Mouse (Mus musculus) lung, embryonic 15.5 days (tissue): ENCODE results near the gene Plekho2. TPM values are rescaled to one million over a fixed set of nuclear protein-coding genes. Genes with fewer than 3 reads are reported as not detected.

Source experiments
- ATAC-seq: fragments of 200-750 bp; cut with Nextera tagmentation; 2 replicates; pipeline ENCODE4 v1.8.0; 2017; ENCODE audit warnings: moderate number of reproducible peaks, borderline replicate concordance; ENCODE audit not compliant: low FRiP score, low TSS enrichment; ENCODE audit errors: extremely low read depth
- H3K27ac ChIP-seq: fragments of 300-500 bp; sonication (generic); 2 replicates; pipeline ENCODE4 v1.5.1; 2015; ENCODE audit warnings: moderate library complexity, mild to moderate bottlenecking, inconsistent platforms
- H3K27me3 ChIP-seq: fragments of 300-500 bp; sonication (generic); 2 replicates; pipeline ENCODE4 v1.6.1; 2015; ENCODE audit warnings: inconsistent platforms
- H3K36me3 ChIP-seq: fragments of 300-500 bp; sonication (generic); 2 replicates; pipeline ENCODE4 v1.6.1; 2015; ENCODE audit warnings: inconsistent platforms
- H3K4me1 ChIP-seq: fragments of 300-500 bp; sonication (generic); 2 replicates; pipeline ENCODE4 v1.6.1; 2015; ENCODE audit warnings: inconsistent platforms
- H3K4me2 ChIP-seq: fragments of 300-500 bp; sonication (generic); 2 replicates; pipeline ENCODE4 v1.6.1; 2015; ENCODE audit warnings: inconsistent platforms, mild to moderate bottlenecking, moderate library complexity
- H3K4me3 ChIP-seq: fragments of 300-500 bp; sonication (generic); 2 replicates; pipeline ENCODE4 v1.5.1; 2015; ENCODE audit warnings: mild to moderate bottlenecking, inconsistent platforms
- H3K9ac ChIP-seq: fragments of 300-500 bp; sonication (generic); 2 replicates; pipeline ENCODE4 v1.6.1; 2015; ENCODE audit warnings: inconsistent platforms
- H3K9me3 ChIP-seq: fragments of 300-500 bp; sonication (generic); 2 replicates; pipeline ENCODE4 v1.6.1; 2016; ENCODE audit warnings: inconsistent platforms
- WGBS: fragments of 180-500 bp; shearing (Covaris S2); methylation state at CpG from one replicate; pipeline ENCODE4 v1.1.7; 2015; 5-methylcytosine and 5-hydroxymethylcytosine counted together
- polyA plus RNA-seq: library from polyadenylated mRNA; unstranded; fragments of >200 nt; fragmentation: Nextera tagmentation; extraction: Ambion mirVana; gene quantifications from 2 replicates; pipeline ENCODE4 v1.2.1, GENCODE M21; 2015

Gene Plekho2
- polyA plus RNA-seq, 1 experiment from 2014 or later = 21.7 TPM

- no peak for ATAC-seq
- Histone ChIP-seq H3K36me3 (0 out of 2 replicates have a peak, but pooled peaks cover 5% of the 10 kb centered on the region), H3K27me3 (no peaks in the 10 kb centered on the region), H3K9me3 (no peaks in the 10 kb centered on the region), H3K4me2 (no peak overlapping the region), H3K9ac (no peak overlapping the region), H3K27ac (no peak overlapping the region), H3K4me1 (peaks cover 59% of the 10 kb centered on the region), H3K4me3 (no peak overlapping the region)
- 75% methylated on average over 5 of the region's 5 CpGs for WGBS
Measured at GRCm38 (mm10) chr9:65549643-65550042, 30.2 kb downstream of the Plekho2 start.

- H3K9me3 ChIP-seq = no peaks in the 10 kb centered on the region
- no peak overlapping the region for H3K4me3 ChIP-seq
- no peak for ATAC-seq
- WGBS = 80% methylated on average over 3 of the region's 3 CpGs
- H3K4me1 ChIP-seq = peaks cover 55% of the 10 kb centered on the region
- no peak overlapping the region for H3K4me2 ChIP-seq
- H3K27ac ChIP-seq = no peak overlapping the region
- H3K27me3 ChIP-seq = no peaks in the 10 kb centered on the region
- H3K36me3 ChIP-seq = 0 out of 2 replicates have a peak, but pooled peaks cover 2% of the 10 kb centered on the region
- no peak overlapping the region for H3K9ac ChIP-seq
Measured at GRCm38 (mm10) chr9:65549139-65549538, 30.7 kb downstream of the Plekho2 start.

GRCm38 (mm10) chr9:65548311-65548710 lies 31.5 kb downstream of the Plekho2 start:
- ATAC-seq = no peak
- Histone ChIP-seq H3K4me1 (peaks cover 55% of the 10 kb centered on the region), H3K27ac (no peak overlapping the region), H3K36me3 (no peaks in the 10 kb centered on the region), H3K4me2 (no peak overlapping the region), H3K27me3 (no peaks in the 10 kb centered on the region), H3K4me3 (no peak overlapping the region), H3K9me3 (no peaks in the 10 kb centered on the region), H3K9ac (no peak overlapping the region)
- 62% methylated on average over 8 of the region's 8 CpGs for WGBS

DNA sequence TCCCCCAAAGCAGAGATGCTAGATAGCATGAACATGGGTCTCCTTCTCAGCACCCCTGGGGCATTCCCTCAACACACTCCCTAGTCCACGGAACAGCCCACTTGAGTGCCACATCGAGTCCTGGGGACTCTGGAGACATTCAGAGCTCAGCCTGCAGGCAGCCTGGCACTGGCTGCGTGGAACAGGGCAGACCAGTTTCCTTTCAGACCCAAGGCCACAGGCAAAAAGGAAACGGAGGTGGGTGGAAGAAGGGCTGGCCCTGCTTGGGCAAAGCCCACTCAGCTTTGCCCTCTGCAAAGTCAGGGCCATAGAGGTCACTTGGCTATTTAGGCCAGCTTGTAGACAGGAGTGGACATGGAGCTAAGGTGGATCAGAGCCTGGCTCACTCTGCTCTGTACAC lies 32.0 kb downstream of the Plekho2 start:
- Histone ChIP-seq H3K4me2 (no peak overlapping the region), H3K9ac (no peak overlapping the region), H3K36me3 (no peaks in the 10 kb centered on the region), H3K9me3 (no peaks in the 10 kb centered on the region), H3K4me3 (no peak overlapping the region), H3K27me3 (no peaks in the 10 kb centered on the region), H3K27ac (peak overlapping the region; percentile 54; the same call in 1 of the 2 replicates), H3K4me1 (peaks cover 55% of the 10 kb centered on the region)
- 54% methylated on average over 4 of the region's 4 CpGs for WGBS
- ATAC-seq = no peak

DNA sequence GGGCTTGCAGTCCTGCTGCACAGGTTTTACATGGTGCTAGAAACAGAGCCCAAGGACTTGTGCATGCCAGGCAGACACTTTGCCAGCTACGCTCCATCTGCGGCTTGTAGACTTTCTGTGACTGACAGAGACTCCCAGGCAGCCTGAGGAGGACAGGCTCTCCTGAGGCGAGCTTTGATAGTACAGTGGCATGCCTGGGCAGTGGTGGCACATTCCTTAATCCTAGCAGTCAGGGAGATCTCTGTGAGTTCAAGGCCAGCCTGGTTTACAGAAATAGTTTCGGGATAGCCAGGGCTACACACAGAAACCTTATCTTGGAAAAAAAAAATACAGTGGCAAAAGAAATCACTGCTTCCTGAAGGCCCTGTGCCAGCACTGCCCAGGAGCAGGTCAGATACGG lies 32.7 kb downstream of the Plekho2 start:
- Histone ChIP-seq H3K27ac (0 out of 2 replicates have a peak overlapping the region, but pooled peaks have one; percentile 14), H3K4me1 (peaks cover 55% of the 10 kb centered on the region)
- 70% methylated on average over 5 of the region's 5 CpGs for WGBS

DNA sequence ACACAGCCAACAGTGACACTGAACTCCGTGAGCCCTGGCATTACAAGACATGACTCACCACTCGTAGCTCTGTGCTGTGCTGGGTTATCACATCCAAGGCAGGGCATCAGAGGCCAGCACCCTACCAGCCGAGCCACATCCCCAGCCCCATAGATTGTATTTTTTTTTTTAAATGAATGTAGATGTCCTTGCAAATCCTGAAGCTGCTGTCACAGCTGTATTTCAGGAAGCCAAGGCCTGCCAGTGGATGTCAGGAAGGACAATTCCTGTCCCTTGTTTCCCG lies 33.5 kb downstream of the Plekho2 start:
- peak overlapping the region; percentile 59; the same call in 1 of the 2 replicates for H3K27ac ChIP-seq
- WGBS = 43% methylated on average over 4 of the region's 4 CpGs

More for the DNA sequence above, 32.7 kb downstream of the Plekho2 start:
- ATAC-seq = no peak
- no peaks in the 10 kb centered on the region for H3K27me3 ChIP-seq
- no peak overlapping the region for H3K4me3 ChIP-seq
- no peaks in the 10 kb centered on the region for H3K36me3 ChIP-seq
- no peak overlapping the region for H3K9ac ChIP-seq
- H3K9me3 ChIP-seq = no peaks in the 10 kb centered on the region
- H3K4me2 ChIP-seq = no peak overlapping the region

GRCm38 (mm10) chr9:65545635-65546412 lies 34.0 kb downstream of the Plekho2 start:
- WGBS = 66% methylated on average over 10 of the region's 10 CpGs
- Histone ChIP-seq H3K4me3 (no peak overlapping the region), H3K9ac (no peak overlapping the region), H3K9me3 (no peaks in the 10 kb centered on the region), H3K27me3 (no peaks in the 10 kb centered on the region), H3K27ac (peak overlapping the region; percentile 59), H3K36me3 (no peaks in the 10 kb centered on the region), H3K4me1 (peaks cover 54% of the 10 kb centered on the region), H3K4me2 (no peak overlapping the region)
- no peak for ATAC-seq

More for the DNA sequence above, 33.5 kb downstream of the Plekho2 start:
- H3K4me3 ChIP-seq = no peak overlapping the region
- no peaks in the 10 kb centered on the region for H3K27me3 ChIP-seq
- H3K4me1 ChIP-seq = peaks cover 58% of the 10 kb centered on the region
- H3K9me3 ChIP-seq = no peaks in the 10 kb centered on the region
- no peak for ATAC-seq
- no peaks in the 10 kb centered on the region for H3K36me3 ChIP-seq
- no peak overlapping the region for H3K9ac ChIP-seq
- H3K4me2 ChIP-seq = no peak overlapping the region

GRCm38 (mm10) chr9:65542111-65542524 lies 37.7 kb downstream of the Plekho2 start:
- Histone ChIP-seq H3K4me1 (peaks cover 27% of the 10 kb centered on the region), H3K27me3 (no peaks in the 10 kb centered on the region), H3K27ac (peak overlapping the region; percentile 65), H3K4me2 (no peak overlapping the region), H3K4me3 (no peak overlapping the region), H3K9me3 (no peaks in the 10 kb centered on the region), H3K36me3 (no peaks in the 10 kb centered on the region), H3K9ac (no peak overlapping the region)
- ATAC-seq = no peak
- WGBS = 70% methylated on average over 7 of the region's 7 CpGs

GRCm38 (mm10) chr9:65541126-65542068 lies 38.4 kb downstream of the Plekho2 start:
- no peaks in the 10 kb centered on the region for H3K27me3 ChIP-seq
- no peak overlapping the region for H3K9ac ChIP-seq
- H3K4me3 ChIP-seq = no peak overlapping the region
- H3K36me3 ChIP-seq = no peaks in the 10 kb centered on the region
- ATAC-seq = peak; percentile 65; the same call in 1 of the 2 replicates
- peak overlapping the region; percentile 65 for H3K27ac ChIP-seq
- no peaks in the 10 kb centered on the region for H3K9me3 ChIP-seq
- H3K4me1 ChIP-seq = peaks cover 20% of the 10 kb centered on the region
- WGBS = 34% methylated on average over 13 of the region's 13 CpGs
- H3K4me2 ChIP-seq = no peak overlapping the region

DNA sequence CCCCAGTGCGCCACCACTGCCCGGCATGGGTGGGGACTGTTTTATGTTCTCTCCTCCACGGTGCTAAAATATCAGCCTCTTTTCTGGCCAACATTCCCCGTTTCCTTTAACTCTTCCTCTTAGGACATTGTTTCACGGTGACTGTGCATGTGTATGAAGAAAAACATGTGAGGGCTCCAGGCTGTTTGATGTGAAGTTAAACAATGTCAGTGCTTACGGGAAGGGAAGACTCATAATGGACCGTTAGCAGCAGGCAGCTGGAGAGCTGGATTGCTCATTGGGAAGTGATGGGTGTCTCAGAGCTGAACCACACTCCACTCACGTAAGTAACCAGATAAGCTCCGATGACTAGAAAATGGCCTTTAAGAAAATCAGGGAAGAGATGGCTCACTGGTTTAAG lies 40.1 kb downstream of the Plekho2 start:
- Histone ChIP-seq H3K4me2 (no peak overlapping the region), H3K4me3 (no peak overlapping the region), H3K36me3 (no peaks in the 10 kb centered on the region), H3K27ac (no peak overlapping the region), H3K9ac (no peak overlapping the region), H3K4me1 (peaks cover 10% of the 10 kb centered on the region), H3K27me3 (no peaks in the 10 kb centered on the region), H3K9me3 (no peaks in the 10 kb centered on the region)
- WGBS = 58% methylated on average over 9 of the region's 9 CpGs
- no peak for ATAC-seq

DNA sequence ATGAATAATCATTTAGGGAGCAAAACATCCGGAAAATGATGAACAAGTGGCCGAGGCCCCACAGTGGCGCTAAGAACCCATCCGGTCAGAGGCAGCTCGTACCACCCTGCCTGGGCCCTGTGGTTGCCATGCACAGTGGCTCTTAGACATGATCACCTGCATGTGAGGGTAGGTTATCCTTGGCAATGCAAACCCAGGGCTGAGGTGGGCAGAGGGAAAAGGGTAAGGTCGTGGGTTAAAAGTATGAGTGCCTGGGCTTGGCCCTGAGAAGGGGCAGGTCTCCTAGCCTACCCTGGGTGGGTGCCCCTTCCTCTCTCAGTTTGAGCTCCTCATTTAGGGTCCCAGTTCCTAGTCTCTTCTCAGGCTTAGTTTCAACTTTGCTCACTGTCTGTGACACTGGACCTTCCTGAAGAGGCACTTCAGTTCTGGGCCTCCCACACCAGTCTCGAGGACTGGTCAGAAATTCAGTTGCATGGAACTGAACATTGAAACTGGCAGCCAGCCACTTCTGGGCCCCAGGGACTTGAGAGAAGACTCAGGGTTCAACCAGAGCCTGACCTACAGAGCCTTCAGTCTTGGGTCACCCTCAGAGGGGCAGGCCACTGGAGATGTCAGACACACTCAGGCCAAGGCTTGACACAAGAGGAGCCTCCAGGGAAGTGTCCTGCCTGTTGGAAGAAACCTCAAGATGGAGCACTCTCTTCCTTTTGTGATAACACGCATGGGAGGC lies 41.8 kb downstream of the Plekho2 start:
- ATAC-seq = no peak
- 81% methylated on average over 8 of the region's 8 CpGs for WGBS
- H3K9me3 ChIP-seq = no peaks in the 10 kb centered on the region
- H3K4me3 ChIP-seq = no peak overlapping the region
- H3K27me3 ChIP-seq = no peaks in the 10 kb centered on the region
- H3K9ac ChIP-seq = no peak overlapping the region
- H3K4me2 ChIP-seq = no peak overlapping the region
- peaks cover 10% of the 10 kb centered on the region for H3K4me1 ChIP-seq
- no peaks in the 10 kb centered on the region for H3K36me3 ChIP-seq
- H3K27ac ChIP-seq = no peak overlapping the region
